Mouse (Mus musculus) erythroblast, embryonic 14.5 days (primary cell): ENCODE results near the gene Pim2. TPM values are rescaled to one million over a fixed set of nuclear protein-coding genes. Genes with fewer than 3 reads are reported as not detected.
"Not testable (repeated sequence)": the region's sequence is repeated elsewhere in the genome, so short reads cannot be mapped to it uniquely, and the experiment has no call there.

Experiments used
- H3K27me3 ChIP-seq: 2 replicates; pipeline ENCODE4 v1.6.1; 2012; ENCODE audit warnings: inconsistent platforms; ENCODE audit not compliant: control insufficient read depth
- H3K36me3 ChIP-seq: 2 replicates; pipeline ENCODE4 v1.6.1; 2012; ENCODE audit warnings: mild to moderate bottlenecking, inconsistent platforms; ENCODE audit not compliant: control insufficient read depth
- H3K4me1 ChIP-seq: 2 replicates; pipeline ENCODE4 v1.6.1; 2012; ENCODE audit warnings: inconsistent platforms; ENCODE audit not compliant: control insufficient read depth
- H3K4me3 ChIP-seq: replicated peaks from 2 replicates; pipeline ENCODE3; 2012; ENCODE audit warnings: moderate library complexity, mild to moderate bottlenecking, inconsistent platforms
- H3K9me3 ChIP-seq: 2 replicates; pipeline ENCODE4 v1.6.1; 2012; ENCODE audit warnings: low read length, inconsistent platforms, mixed read lengths; ENCODE audit not compliant: control insufficient read depth
- GATA1 ChIP-seq: IDR thresholded peaks from 2 replicates; pipeline ENCODE4 v1.6.1; 2012; ENCODE audit warnings: low read length, inconsistent platforms, mixed read lengths
- TAL1 ChIP-seq: IDR thresholded peaks from 3 replicates; pipeline ENCODE4 v1.6.1; 2012; ENCODE audit warnings: low read length, inconsistent platforms, mixed read lengths
- polyA plus RNA-seq: library from polyadenylated mRNA; stranded (reverse); fragments of >175 nt; gene quantifications from 2 replicates; pipeline ENCODE4 v1.2.3, GENCODE M21; 2012

Gene Pim2
- polyA plus RNA-seq, 1 experiment = 0.60 TPM

DNA sequence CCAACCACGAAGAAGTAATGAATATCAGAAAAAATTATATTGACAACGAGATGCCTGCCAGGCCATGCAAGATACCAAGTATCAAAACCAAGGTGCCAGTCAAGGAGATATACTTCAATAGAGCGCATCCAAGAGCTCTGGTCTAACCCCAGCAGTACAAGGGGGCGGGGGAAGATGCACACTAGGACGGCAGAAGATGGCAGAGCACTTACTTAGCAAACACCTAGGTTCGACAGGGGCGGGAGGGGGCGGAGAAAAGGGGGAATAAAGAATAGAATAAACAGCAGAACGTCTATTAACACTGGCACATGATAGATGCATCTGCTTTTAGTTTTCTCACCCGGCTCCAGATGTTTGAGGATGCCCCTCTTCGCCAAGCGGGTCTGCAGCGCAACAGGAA is 20.1 kb downstream of the Pim2 start:
- H3K9me3 ChIP-seq = peaks cover 4% of the 10 kb centered on the region; the same call in 1 of the 2 replicates
- TF ChIP-seq TAL1 (no peak), GATA1 (no peak)
- H3K4me1 ChIP-seq = peaks cover 18% of the 10 kb centered on the region
- peaks cover 33% of the 10 kb centered on the region for H3K36me3 ChIP-seq
- H3K4me3 ChIP-seq = peak overlapping the region; percentile 88
- no peaks in the 10 kb centered on the region for H3K27me3 ChIP-seq

- H3K4me1 ChIP-seq = peaks cover 18% of the 10 kb centered on the region
- peaks cover 31% of the 10 kb centered on the region for H3K36me3 ChIP-seq
- TF ChIP-seq TAL1 (no peak), GATA1 (no peak)
Observed at GRCm38 (mm10) chrX:7898880-7899874, 21.1 kb downstream of the Pim2 start, which contains the start of the genes Pqbp1 and Timm17b. Gene Pqbp1, minus strand, starts transcription at chrX:7899269. Gene Timm17b, plus strand, starts transcription at chrX:7899357.

DNA sequence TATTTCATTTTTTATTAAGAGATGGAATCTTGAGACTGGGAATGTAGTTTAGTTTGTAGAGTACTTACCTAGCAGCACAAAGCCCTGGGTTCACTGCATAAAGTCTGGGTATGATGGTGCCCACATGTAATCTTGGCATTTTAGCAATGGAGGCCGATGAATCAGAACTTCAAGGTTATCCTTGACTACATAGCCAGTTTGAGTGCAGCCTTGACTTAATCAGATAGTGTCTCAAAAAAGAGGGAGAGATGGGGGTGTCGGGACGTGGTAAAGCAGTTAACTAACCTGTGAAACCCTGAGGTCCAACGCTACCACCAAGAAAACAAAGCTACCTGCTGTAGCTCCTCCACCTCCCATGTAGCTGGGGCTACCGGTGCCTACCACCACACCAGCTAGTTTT is 26.4 kb downstream of the Pim2 start:
- H3K9me3 ChIP-seq = peaks cover 4% of the 10 kb centered on the region; the same call in 1 of the 2 replicates
- no peak overlapping the region for H3K4me3 ChIP-seq
- H3K36me3 ChIP-seq = peaks cover 30% of the 10 kb centered on the region
- no peaks in the 10 kb centered on the region for H3K27me3 ChIP-seq
- H3K4me1 ChIP-seq = peaks cover 9% of the 10 kb centered on the region
- TF ChIP-seq GATA1 = no peak
- no peak for TF ChIP-seq TAL1

More at GRCm38 (mm10) chrX:7898880-7899874, 21.1 kb downstream of the Pim2 start, which contains the start of the genes Pqbp1 and Timm17b:
- Histone ChIP-seq H3K4me3 (peak within 1 kb of the TSS; percentile 88), H3K27me3 (no peaks in the 10 kb centered on the region), H3K9me3 (peaks cover 4% of the 10 kb centered on the region; the same call in 1 of the 2 replicates)

DNA sequence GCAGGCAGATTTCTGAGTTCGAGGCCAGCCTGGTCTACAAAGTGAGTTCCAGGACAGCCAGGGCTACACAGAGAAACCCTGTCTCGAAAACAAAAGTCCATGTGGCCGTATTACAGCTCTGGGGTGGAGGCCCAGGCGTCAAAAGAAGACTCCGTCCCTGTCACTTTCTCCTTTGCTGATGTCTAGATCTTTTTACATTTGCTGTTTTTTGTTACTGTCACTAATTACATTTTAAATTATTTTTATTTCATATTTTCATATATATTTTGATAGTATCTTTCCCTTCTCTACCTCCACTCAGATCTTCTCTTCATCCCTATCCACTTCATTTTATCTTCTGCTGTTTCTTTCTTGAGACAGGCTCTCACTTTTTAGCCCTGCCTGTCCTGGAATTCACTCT is 29.7 kb downstream of the Pim2 start, which contains the start of gene Gm10491:
Gene Gm10491 (minus strand): TSS at position 101 of the 400 bp plus-strand sequence.
- no peaks in the 10 kb centered on the region for H3K27me3 ChIP-seq
- H3K36me3 ChIP-seq = peaks cover 27% of the 10 kb centered on the region
- H3K4me3 ChIP-seq = no peak within 1 kb of the TSS
- peaks cover 5% of the 10 kb centered on the region for H3K4me1 ChIP-seq
- peaks cover 4% of the 10 kb centered on the region; the same call in 1 of the 2 replicates for H3K9me3 ChIP-seq
- TF ChIP-seq GATA1 (no peak), TAL1 (no peak)

DNA sequence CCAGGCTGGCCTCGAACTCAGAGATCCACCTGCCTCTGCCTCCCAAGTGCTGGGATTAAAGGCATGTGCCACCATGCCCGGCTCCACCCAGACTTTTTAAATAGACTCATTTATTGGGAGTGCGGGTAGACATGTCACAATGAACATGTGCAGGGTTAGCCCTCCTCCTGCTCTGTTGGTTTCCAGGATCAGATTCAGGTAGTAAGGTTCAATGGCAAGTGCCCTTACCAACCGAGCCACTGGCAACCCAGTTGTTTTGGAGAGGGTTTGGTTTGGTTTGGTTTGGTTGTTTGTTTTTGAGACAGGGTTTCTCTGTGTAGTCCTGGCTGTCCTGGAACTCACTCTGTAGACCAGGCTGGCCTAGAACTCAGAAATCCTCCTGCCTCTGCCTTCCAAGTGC is 31.2 kb downstream of the Pim2 start, which contains the start of gene Gm10490:
Gene Gm10490 (plus strand): TSS at position 301 of the 400 bp plus-strand sequence.
- H3K9me3 ChIP-seq, H3K4me3 ChIP-seq, H3K4me1 ChIP-seq, H3K27me3 ChIP-seq: not testable (repeated sequence)
- peaks cover 20% of the 10 kb centered on the region for H3K36me3 ChIP-seq

DNA sequence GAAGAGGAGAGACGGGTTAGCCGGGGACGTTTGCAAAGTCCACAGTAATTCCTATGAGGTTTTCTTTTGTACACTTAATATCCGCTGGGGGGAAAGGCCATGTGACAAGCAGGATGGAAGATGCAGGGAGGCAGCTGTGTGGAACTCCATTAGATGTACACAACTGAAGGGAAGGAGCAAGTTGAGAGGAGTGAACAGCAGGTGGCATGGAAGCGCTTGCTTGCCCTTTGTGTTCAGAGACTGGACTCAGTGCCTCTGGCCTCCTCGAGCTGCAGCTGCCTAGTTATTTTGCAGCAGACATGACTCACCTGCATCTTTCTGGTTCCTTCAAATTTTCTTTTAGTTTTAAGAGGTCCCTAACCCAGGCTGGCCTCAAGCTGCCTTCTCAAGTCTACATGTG is 32.4 kb downstream of the Pim2 start:
- Histone ChIP-seq H3K4me1 (peaks cover 5% of the 10 kb centered on the region), H3K36me3 (peaks cover 15% of the 10 kb centered on the region), H3K9me3 (peaks cover 4% of the 10 kb centered on the region; the same call in 1 of the 2 replicates), H3K4me3 (no peak overlapping the region), H3K27me3 (no peaks in the 10 kb centered on the region)
- TF ChIP-seq TAL1 (no peak), GATA1 (no peak)

- not testable (repeated sequence) for H3K9me3 ChIP-seq, H3K4me3 ChIP-seq, H3K4me1 ChIP-seq, H3K36me3 ChIP-seq
- H3K27me3 ChIP-seq = peaks cover 27% of the 10 kb centered on the region
Observed at GRCm38 (mm10) chrX:7915669-7916068, 37.6 kb downstream of the Pim2 start.

GRCm38 (mm10) chrX:7917960-7918359 is 39.9 kb downstream of the Pim2 start:
- not testable (repeated sequence) for H3K4me1 ChIP-seq, H3K36me3 ChIP-seq, H3K4me3 ChIP-seq
- Histone ChIP-seq H3K9me3 (peaks cover 11% of the 10 kb centered on the region), H3K27me3 (peaks cover 49% of the 10 kb centered on the region)

DNA sequence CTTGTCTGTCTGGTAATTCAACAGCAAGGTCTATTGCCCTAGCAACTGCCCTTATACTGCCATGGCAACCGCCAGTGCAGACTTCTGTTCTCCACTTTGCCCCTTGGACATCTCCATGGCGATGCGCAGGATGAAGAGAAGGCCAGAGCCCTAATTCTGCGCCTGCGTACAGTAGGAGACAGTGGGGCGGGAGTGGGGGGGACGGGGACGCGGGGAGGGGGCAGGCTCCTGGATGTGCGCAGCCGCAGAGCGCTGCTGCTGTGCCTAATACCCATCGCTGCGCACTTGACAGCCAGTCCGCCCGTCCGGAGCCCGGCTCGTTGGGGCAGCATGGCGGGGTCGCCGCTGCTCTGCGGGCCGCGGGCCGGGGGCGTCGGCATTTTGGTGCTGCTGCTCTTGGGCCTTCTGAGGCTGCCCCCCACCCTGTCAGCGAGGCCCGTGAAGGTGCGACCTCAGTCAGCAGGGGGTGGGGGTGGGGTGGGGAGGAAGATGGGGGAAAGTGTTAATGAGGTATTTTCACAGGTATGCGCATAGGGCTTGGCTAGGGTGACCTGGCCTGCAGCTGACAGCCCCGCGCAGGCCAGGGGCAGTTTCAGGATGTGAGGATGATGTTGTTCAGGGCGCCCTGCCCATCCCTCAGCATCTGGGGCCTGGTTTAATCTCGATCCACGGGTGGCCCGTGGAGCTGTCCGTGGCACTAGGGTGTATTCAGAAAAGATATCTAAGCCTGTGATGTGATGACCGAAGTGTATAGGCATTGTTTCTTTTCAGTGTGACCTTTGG is 41.7 kb downstream of the Pim2 start, which contains the start of gene Pcsk1n:
Gene Pcsk1n (plus strand): TSS at position 222 of the 783 bp plus-strand sequence.
- H3K27me3 ChIP-seq = peaks cover 68% of the 10 kb centered on the region
- TF ChIP-seq GATA1 = no peak
- no peak for TF ChIP-seq TAL1
- no peak within 1 kb of the TSS for H3K4me3 ChIP-seq
- no peaks in the 10 kb centered on the region for H3K4me1 ChIP-seq
- H3K9me3 ChIP-seq = peaks cover 11% of the 10 kb centered on the region
- no peaks in the 10 kb centered on the region for H3K36me3 ChIP-seq
